Mouse (Mus musculus) urinary bladder, adult 18-20 months (tissue): ENCODE results near the gene Rrp9.

Source experiments
- DNase-seq, 2 experiments: peaks; one replicate each; pipeline ENCODE4 v3.0.0; 2022; ENCODE audit warnings: low spot score in 2 of 2, mixed read lengths in 2 of 2

The Rrp9 gene

GRCm38 (mm10) chr9:106519433-106519832 is 43.7 kb downstream of the Rrp9 start:
- DNase-seq = no peak

GRCm38 (mm10) chr9:106519909-106520308 is 44.1 kb downstream of the Rrp9 start:
- no peak for DNase-seq

- DNase-seq = no peak
Measured at GRCm38 (mm10) chr9:106531833-106532232, 56.1 kb downstream of the Rrp9 start.

- DNase-seq = no peak
Measured at GRCm38 (mm10) chr9:106534296-106534695, 58.5 kb downstream of the Rrp9 start.

- DNase-seq = no peak
Measured at GRCm38 (mm10) chr9:106534975-106535374, 59.2 kb downstream of the Rrp9 start.
